Mouse (Mus musculus) midbrain, postnatal 0 days (tissue): ENCODE measurements around the gene Zdhhc23. TPM values are rescaled to one million over a fixed set of nuclear protein-coding genes. Genes with fewer than 3 reads are reported as not detected.
A peak's percentile ranks its signal among the peaks of the same experiment; 100 is the strongest.

Source experiments
- ATAC-seq: fragments of 200-750 bp; cut with Nextera tagmentation; 2 replicates; pipeline ENCODE4 v1.8.0; 2017; ENCODE audit warnings: moderate number of reproducible peaks, mild to moderate bottlenecking, moderate TSS enrichment, moderate library complexity; ENCODE audit not compliant: low FRiP score
- DNase-seq: peaks from one replicate; pipeline ENCODE4 v3.0.0-alpha.2; 2015; ENCODE audit warnings: low spot score
- H3K27ac ChIP-seq: fragments of 300-500 bp; sonication (generic); 2 replicates; pipeline ENCODE4 v1.5.1; 2014; ENCODE audit warnings: low read depth, mild to moderate bottlenecking, low read length, mixed read lengths
- H3K27me3 ChIP-seq: fragments of 300-500 bp; sonication (generic); 2 replicates; pipeline ENCODE4 v1.6.1; 2014; ENCODE audit warnings: low read length, control low read depth, mixed read lengths; ENCODE audit not compliant: insufficient read depth
- H3K36me3 ChIP-seq: fragments of 300-500 bp; sonication (generic); 2 replicates; pipeline ENCODE4 v1.6.1; 2014; ENCODE audit warnings: low read length, control low read depth, mixed read lengths; ENCODE audit not compliant: insufficient read depth
- H3K4me1 ChIP-seq: fragments of 300-500 bp; sonication (generic); 2 replicates; pipeline ENCODE4 v1.6.1; 2014; ENCODE audit warnings: mild to moderate bottlenecking, control low read depth, antibody characterized with exemption, low read length, mixed read lengths; ENCODE audit not compliant: insufficient read depth
- H3K4me2 ChIP-seq: fragments of 300-500 bp; sonication (generic); 2 replicates; pipeline ENCODE4 v1.6.1; 2014; ENCODE audit warnings: low read depth, mild to moderate bottlenecking, low read length, mixed read lengths; ENCODE audit not compliant: poor library complexity, severe bottlenecking
- H3K4me3 ChIP-seq: fragments of 300-500 bp; sonication (generic); 2 replicates; pipeline ENCODE4 v1.5.1; 2014; ENCODE audit warnings: low read depth, mild to moderate bottlenecking, low read length, moderate library complexity
- H3K9ac ChIP-seq: fragments of 300-500 bp; sonication (generic); replicated peaks from 2 replicates; pipeline ENCODE4 v1.6.1; 2014; ENCODE audit warnings: mild to moderate bottlenecking, low read length, moderate library complexity, mixed read lengths; ENCODE audit not compliant: poor library complexity, severe bottlenecking
- H3K9me3 ChIP-seq: fragments of 300-500 bp; sonication (generic); 2 replicates; pipeline ENCODE4 v1.6.1; 2016; ENCODE audit warnings: low read length, control low read depth
- CTCF ChIP-seq: IDR thresholded peaks from 2 replicates; pipeline ENCODE4 v1.5.1; 2016; ENCODE audit warnings: antibody characterized with exemption, mild to moderate bottlenecking
- WGBS: fragments of 180-500 bp; shearing (Covaris S2); extraction: QIAGEN DNeasy Blood & Tissue Kit; methylation state at CpG from one replicate; pipeline ENCODE4 v1.1.7; 2014; 5-methylcytosine and 5-hydroxymethylcytosine counted together
- polyA plus RNA-seq: library from polyadenylated mRNA; unstranded; fragments of >200 nt; fragmentation: Nextera tagmentation; extraction: Ambion mirVana; gene quantifications from 2 replicates; pipeline ENCODE4 v1.2.1, GENCODE M21; 2015
- total RNA-seq: library from RNA; depleted of rRNA; stranded (reverse); fragments of >200 nt; gene quantifications from 2 replicates; pipeline ENCODE4 v1.2.3, GENCODE M21; 2014

Gene Zdhhc23
- total and polyA plus RNA-seq, 2 experiments from 2014 or later: 2.9 to 8.5 TPM

- Histone ChIP-seq H3K9ac (no peak overlapping the region), H3K4me2 (no peak overlapping the region), H3K36me3 (no peaks in the 10 kb centered on the region), H3K9me3 (no peaks in the 10 kb centered on the region), H3K4me3 (no peak overlapping the region), H3K4me1 (no peaks in the 10 kb centered on the region), H3K27me3 (0 out of 2 replicates have a peak, but pooled peaks cover 4% of the 10 kb centered on the region), H3K27ac (no peak overlapping the region)
- no peak for DNase-seq
- 93% methylated on average over 4 of the region's 4 CpGs for WGBS
- no peak for TF ChIP-seq CTCF
- no peak for ATAC-seq
Measured at GRCm38 (mm10) chr16:44017707-44018106, 38.1 kb upstream of the Zdhhc23 start.

DNA sequence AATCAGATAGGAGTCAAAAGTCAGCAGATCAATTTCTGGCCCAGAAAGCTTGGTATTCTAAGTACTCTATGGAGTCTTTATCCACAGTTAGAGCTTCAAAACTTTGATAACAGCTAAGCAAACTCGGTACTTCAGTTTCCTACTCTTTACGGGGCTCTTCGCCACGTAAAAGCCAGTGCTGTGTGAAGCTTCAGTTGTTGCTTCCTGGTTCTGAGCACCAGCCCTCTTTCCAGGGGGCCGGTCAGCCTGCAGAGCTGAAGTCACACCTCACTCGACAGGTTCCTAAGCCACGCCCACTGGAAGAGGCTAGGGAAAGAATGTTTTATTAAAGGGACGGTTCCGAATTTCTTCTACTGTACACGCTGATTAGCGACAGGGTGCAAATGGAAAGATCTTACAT, 36.6 kb upstream of the Zdhhc23 start:
- no peaks in the 10 kb centered on the region for H3K9me3 ChIP-seq
- WGBS: 32% methylated on average over 11 of the region's 11 CpGs
- 0 out of 2 replicates have a peak, but pooled peaks cover 4% of the 10 kb centered on the region for H3K27me3 ChIP-seq
- no peak for DNase-seq
- H3K4me2 ChIP-seq: no peak overlapping the region
- no peak overlapping the region for H3K27ac ChIP-seq
- H3K4me3 ChIP-seq: no peak overlapping the region
- H3K4me1 ChIP-seq: no peaks in the 10 kb centered on the region
- H3K36me3 ChIP-seq: no peaks in the 10 kb centered on the region
- no peak for TF ChIP-seq CTCF
- ATAC-seq: no peak
- no peak overlapping the region for H3K9ac ChIP-seq

GRCm38 (mm10) chr16:44015416-44016158, 36.0 kb upstream of the Zdhhc23 start:
- 74% methylated on average over 16 of the region's 16 CpGs for WGBS
- no peak overlapping the region for H3K9ac ChIP-seq
- no peak for DNase-seq
- H3K9me3 ChIP-seq: no peaks in the 10 kb centered on the region
- ATAC-seq: no peak
- 0 out of 2 replicates have a peak, but pooled peaks cover 4% of the 10 kb centered on the region for H3K27me3 ChIP-seq
- no peaks in the 10 kb centered on the region for H3K36me3 ChIP-seq
- H3K4me2 ChIP-seq: no peak overlapping the region
- TF ChIP-seq CTCF: no peak
- H3K4me3 ChIP-seq: no peak overlapping the region
- no peak overlapping the region for H3K27ac ChIP-seq
- H3K4me1 ChIP-seq: no peaks in the 10 kb centered on the region

DNA sequence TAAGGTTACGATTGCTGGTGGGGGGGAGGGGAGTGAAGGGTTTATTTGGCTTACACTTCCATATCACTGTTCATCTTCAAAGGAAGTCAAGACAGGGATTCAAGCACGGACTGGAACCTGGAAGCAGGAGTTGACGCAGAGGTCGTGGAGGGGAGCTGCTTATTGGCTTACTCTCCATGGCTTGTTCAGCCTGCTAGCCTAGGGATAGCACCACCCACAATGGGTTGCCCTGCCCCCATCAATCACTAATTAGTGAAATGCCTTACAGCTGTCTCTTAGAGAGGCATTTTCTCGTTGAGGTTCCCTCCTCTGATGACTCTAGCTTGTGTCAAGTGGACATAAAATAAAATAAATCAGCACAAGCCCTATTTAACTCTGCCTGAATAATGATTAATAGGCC, 31.4 kb upstream of the Zdhhc23 start:
- H3K36me3 ChIP-seq: no peaks in the 10 kb centered on the region
- no peaks in the 10 kb centered on the region for H3K27me3 ChIP-seq
- no peak overlapping the region for H3K27ac ChIP-seq
- no peak overlapping the region for H3K4me3 ChIP-seq
- no peak overlapping the region for H3K4me2 ChIP-seq
- ATAC-seq: no peak
- H3K9me3 ChIP-seq: no peaks in the 10 kb centered on the region
- TF ChIP-seq CTCF: no peak
- H3K9ac ChIP-seq: no peak overlapping the region
- no peaks in the 10 kb centered on the region for H3K4me1 ChIP-seq
- no peak for DNase-seq
- WGBS: 70% methylated on average over 5 of the region's 5 CpGs

- no peak overlapping the region for H3K9ac ChIP-seq
- peak; percentile 12; the same call in 1 of the 2 replicates for TF ChIP-seq CTCF
- H3K4me2 ChIP-seq: no peak overlapping the region
- no peak overlapping the region for H3K4me3 ChIP-seq
- no peak for ATAC-seq
- 75% methylated on average over 5 of the region's 5 CpGs for WGBS
- H3K9me3 ChIP-seq: no peaks in the 10 kb centered on the region
- no peak for DNase-seq
- no peaks in the 10 kb centered on the region for H3K4me1 ChIP-seq
- no peaks in the 10 kb centered on the region for H3K36me3 ChIP-seq
- H3K27me3 ChIP-seq: no peaks in the 10 kb centered on the region
- no peak overlapping the region for H3K27ac ChIP-seq
Measured at GRCm38 (mm10) chr16:44002086-44002485, 22.5 kb upstream of the Zdhhc23 start.

DNA sequence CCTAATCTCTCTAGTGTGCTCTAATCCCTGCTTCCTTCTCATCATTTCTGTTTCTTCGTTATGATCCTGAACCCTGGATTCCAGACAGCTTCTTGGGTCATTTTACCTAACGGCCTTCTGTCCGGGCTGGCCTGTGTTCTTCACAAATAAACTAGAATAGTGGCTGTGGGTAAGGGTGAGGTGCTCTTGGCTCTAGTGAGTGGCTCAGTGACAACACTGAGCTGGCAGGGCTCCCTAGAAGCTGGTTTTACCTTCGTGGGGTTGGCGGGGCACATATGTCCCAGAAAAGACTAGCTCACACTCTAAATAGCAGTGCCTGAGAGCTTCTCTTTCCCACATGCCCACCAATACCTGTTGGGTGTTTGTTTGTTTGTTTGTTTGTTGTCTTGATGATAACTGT, 19.9 kb upstream of the Zdhhc23 start:
- Histone ChIP-seq H3K4me1 (no peaks in the 10 kb centered on the region), H3K4me3 (no peak overlapping the region), H3K27me3 (no peaks in the 10 kb centered on the region), H3K36me3 (no peaks in the 10 kb centered on the region), H3K9me3 (no peaks in the 10 kb centered on the region), H3K9ac (no peak overlapping the region), H3K4me2 (no peak overlapping the region), H3K27ac (no peak overlapping the region)
- 83% methylated on average over 5 of the region's 5 CpGs for WGBS
- TF ChIP-seq CTCF: no peak
- ATAC-seq (no peak), DNase-seq (no peak)
